Mouse (Mus musculus): ENCODE measurements at regions not wholly inside any gene's neighbourhood (a gene's known extent, or its start where the extent isn't known, plus 50 kb on each side); places are given as distances from the start of the nearest gene placed in this dataset.

- H3K27me3 ChIP-seq (ENCODE audit: control insufficient read depth, insufficient read depth, low read length) = no peaks in the 10 kb centered on the region
- H3K27ac ChIP-seq (replicated peaks; ENCODE audit: insufficient read depth, low read depth, low read length) = no peak overlapping the region
- H3K9ac ChIP-seq (ENCODE audit: low read depth, low read length) = no peak overlapping the region
- WGBS = 85% methylated on average over 5 of the region's 5 CpGs
- H3K79me2 ChIP-seq (ENCODE audit: control insufficient read depth, insufficient read depth, low read length) = no peaks in the 10 kb centered on the region
- peaks cover 8% of the 10 kb centered on the region for H3K4me1 ChIP-seq (ENCODE audit: control insufficient read depth, insufficient read depth, low read length)
- H3K36me3 ChIP-seq (ENCODE audit: control insufficient read depth, insufficient read depth, low read length) = no peaks in the 10 kb centered on the region
- no peak for TF ChIP-seq POLR2A (IDR thresholded peaks at IDR 0.05; ENCODE audit: extremely low read depth, insufficient read depth, low read length)
- no peak for TF ChIP-seq CTCF (IDR thresholded peaks at IDR 0.05; ENCODE audit: low read depth, low read length)
- no peak for DNase-seq (ENCODE audit: extremely low read depth, low read depth, low spot score)
- H3K4me3 ChIP-seq (ENCODE audit: insufficient read depth, low read depth, low read length) = no peak overlapping the region
Observed at GRCm38 (mm10) chr19:23075790-23076189, 65.2 kb upstream of the Klf9 start.

GRCm38 (mm10) chr19:23085173-23085660 lies 55.8 kb upstream of the Klf9 start:
- no peaks in the 10 kb centered on the region for H3K79me2 ChIP-seq (ENCODE audit: control insufficient read depth, insufficient read depth, low read length)
- no peaks in the 10 kb centered on the region for H3K27me3 ChIP-seq (ENCODE audit: control insufficient read depth, insufficient read depth, low read length)
- TF ChIP-seq CTCF (IDR thresholded peaks at IDR 0.05; ENCODE audit: low read depth, low read length) (no peak), POLR2A (IDR thresholded peaks at IDR 0.05; ENCODE audit: extremely low read depth, insufficient read depth, low read length) (no peak)
- WGBS = 81% methylated on average over 7 of the region's 7 CpGs
- no peaks in the 10 kb centered on the region for H3K36me3 ChIP-seq (ENCODE audit: control insufficient read depth, insufficient read depth, low read length)
- H3K9ac ChIP-seq (ENCODE audit: low read depth, low read length) = no peak overlapping the region
- no peak overlapping the region for H3K27ac ChIP-seq (replicated peaks; ENCODE audit: insufficient read depth, low read depth, low read length)
- no peaks in the 10 kb centered on the region for H3K4me1 ChIP-seq (ENCODE audit: control insufficient read depth, insufficient read depth, low read length)
- no peak overlapping the region for H3K4me3 ChIP-seq (ENCODE audit: insufficient read depth, low read depth, low read length)
- no peak for DNase-seq (ENCODE audit: extremely low read depth, low read depth, low spot score)

GRCm38 (mm10) chr19:23087575-23087974 lies 53.5 kb upstream of the Klf9 start:
- Histone ChIP-seq H3K36me3 (ENCODE audit: control insufficient read depth, insufficient read depth, low read length) (no peaks in the 10 kb centered on the region), H3K9ac (ENCODE audit: low read depth, low read length) (no peak overlapping the region), H3K79me2 (ENCODE audit: control insufficient read depth, insufficient read depth, low read length) (no peaks in the 10 kb centered on the region), H3K27me3 (ENCODE audit: control insufficient read depth, insufficient read depth, low read length) (no peaks in the 10 kb centered on the region), H3K27ac (replicated peaks; ENCODE audit: insufficient read depth, low read depth, low read length) (no peak overlapping the region), H3K4me3 (ENCODE audit: insufficient read depth, low read depth, low read length) (no peak overlapping the region), H3K4me1 (ENCODE audit: control insufficient read depth, insufficient read depth, low read length) (no peaks in the 10 kb centered on the region)
- TF ChIP-seq POLR2A (IDR thresholded peaks at IDR 0.05; ENCODE audit: extremely low read depth, insufficient read depth, low read length) = no peak
- no peak for TF ChIP-seq CTCF (IDR thresholded peaks at IDR 0.05; ENCODE audit: low read depth, low read length)
- 95% methylated on average over 3 of the region's 3 CpGs for WGBS
- no peak for DNase-seq (ENCODE audit: extremely low read depth, low read depth, low spot score)

- no peaks in the 10 kb centered on the region for H3K79me2 ChIP-seq (ENCODE audit: control insufficient read depth, insufficient read depth, low read length)
- H3K4me3 ChIP-seq (ENCODE audit: insufficient read depth, low read depth, low read length) = no peak overlapping the region
- no peaks in the 10 kb centered on the region for H3K36me3 ChIP-seq (ENCODE audit: control insufficient read depth, insufficient read depth, low read length)
- no peak for TF ChIP-seq CTCF (IDR thresholded peaks at IDR 0.05; ENCODE audit: low read depth, low read length)
- no peaks in the 10 kb centered on the region for H3K4me1 ChIP-seq (ENCODE audit: control insufficient read depth, insufficient read depth, low read length)
- WGBS = no CpG with 5 or more reads among the region's 1 CpGs
- H3K27me3 ChIP-seq (ENCODE audit: control insufficient read depth, insufficient read depth, low read length) = no peaks in the 10 kb centered on the region
- H3K9ac ChIP-seq (ENCODE audit: low read depth, low read length) = no peak overlapping the region
- H3K27ac ChIP-seq (replicated peaks; ENCODE audit: insufficient read depth, low read depth, low read length) = no peak overlapping the region
- no peak for DNase-seq (ENCODE audit: extremely low read depth, low read depth, low spot score)
Observed at GRCm38 (mm10) chr19:23089081-23089480, 51.9 kb upstream of the Klf9 start.

- no peaks in the 10 kb centered on the region for H3K36me3 ChIP-seq (ENCODE audit: control insufficient read depth, insufficient read depth, low read length)
- H3K9ac ChIP-seq (ENCODE audit: low read depth, low read length) = no peak overlapping the region
- H3K79me2 ChIP-seq (ENCODE audit: control insufficient read depth, insufficient read depth, low read length) = no peaks in the 10 kb centered on the region
- H3K4me1 ChIP-seq (ENCODE audit: control insufficient read depth, insufficient read depth, low read length) = no peaks in the 10 kb centered on the region
- 88% methylated on average over 8 of the region's 8 CpGs for WGBS
- peak; percentile 21 for DNase-seq (ENCODE audit: extremely low read depth, low read depth, low spot score)
- H3K27me3 ChIP-seq (ENCODE audit: control insufficient read depth, insufficient read depth, low read length) = no peaks in the 10 kb centered on the region
- H3K27ac ChIP-seq (replicated peaks; ENCODE audit: insufficient read depth, low read depth, low read length) = no peak overlapping the region
- TF ChIP-seq POLR2A (IDR thresholded peaks at IDR 0.05; ENCODE audit: extremely low read depth, insufficient read depth, low read length) (no peak), CTCF (IDR thresholded peaks at IDR 0.05; ENCODE audit: low read depth, low read length) (no peak)
- no peak overlapping the region for H3K4me3 ChIP-seq (ENCODE audit: insufficient read depth, low read depth, low read length)
Observed at GRCm38 (mm10) chr19:23089761-23090514, 51.1 kb upstream of the Klf9 start.
